Mouse (Mus musculus) retina, postnatal 7 days (tissue): ENCODE data around the gene Eif3f.

Experiments used
- DNase-seq: peaks from one replicate; pipeline ENCODE4 v3.0.0-alpha.2; 2012; ENCODE audit warnings: low read depth, low spot score

The Eif3f gene

GRCm38 (mm10) chr7:108933794-108934731 is at the start of gene Eif3f:
Eif3f (plus strand) TSS chr7:108934417.
- peak; percentile 96 for DNase-seq

GRCm38 (mm10) chr7:108884906-108885305 is 49.3 kb upstream of the Eif3f start, which contains the start of gene Olfr518:
Olfr518 (minus strand) TSS chr7:108885006.
- no peak for DNase-seq

- DNase-seq: no peak
Measured at GRCm38 (mm10) chr7:108894320-108894719, 39.9 kb upstream of the Eif3f start, which contains the start of gene Olfr519. Olfr519 (minus strand) TSS chr7:108894420.

- DNase-seq: no peak
Measured at GRCm38 (mm10) chr7:108903969-108904368, 30.2 kb upstream of the Eif3f start.

- DNase-seq: no peak
Measured at GRCm38 (mm10) chr7:108927043-108927442, 7.2 kb upstream of the Eif3f start.

GRCm38 (mm10) chr7:108928280-108929188 is 5.7 kb upstream of the Eif3f start:
- no peak for DNase-seq

- no peak for DNase-seq
Measured at GRCm38 (mm10) chr7:108929726-108930393, 4.4 kb upstream of the Eif3f start, which contains the start of gene Nlrp10. Nlrp10 (minus strand) TSS chr7:108930178.

- no peak for DNase-seq
Measured at GRCm38 (mm10) chr7:108934836-108935235, 619 bp downstream of the Eif3f start.

- DNase-seq: no peak
Measured at GRCm38 (mm10) chr7:108935411-108935810, 1.2 kb downstream of the Eif3f start.

- no peak for DNase-seq
Measured at GRCm38 (mm10) chr7:108936591-108936990, 2.4 kb downstream of the Eif3f start.

GRCm38 (mm10) chr7:108941466-108941865 is 7.2 kb downstream of the Eif3f start:
- no peak for DNase-seq

GRCm38 (mm10) chr7:108944002-108944401 is 9.8 kb downstream of the Eif3f start:
- DNase-seq: no peak

GRCm38 (mm10) chr7:108948611-108949010 is 14.4 kb downstream of the Eif3f start:
- no peak for DNase-seq

- peak; percentile 67 for DNase-seq
Measured at GRCm38 (mm10) chr7:108949301-108949700, 15.1 kb downstream of the Eif3f start.

- peak; percentile 61 for DNase-seq
Measured at GRCm38 (mm10) chr7:108950312-108950761, 16.1 kb downstream of the Eif3f start, which contains the start of gene Tub. Tub (plus strand) TSS chr7:108950338.

- no peak for DNase-seq
Measured at GRCm38 (mm10) chr7:108950762-108951331, 16.6 kb downstream of the Eif3f start.

GRCm38 (mm10) chr7:108952801-108953200 is 18.6 kb downstream of the Eif3f start:
- no peak for DNase-seq

- DNase-seq: no peak
Measured at GRCm38 (mm10) chr7:108954185-108954584, 20.0 kb downstream of the Eif3f start.

GRCm38 (mm10) chr7:108957734-108958133 is 23.5 kb downstream of the Eif3f start:
- DNase-seq: no peak

GRCm38 (mm10) chr7:108965968-108966367 is 31.8 kb downstream of the Eif3f start:
- no peak for DNase-seq
